Mouse (Mus musculus) stomach, postnatal 0 days (tissue): ENCODE results near the gene Aspscr1. TPM values are rescaled to one million over a fixed set of nuclear protein-coding genes. Genes with fewer than 3 reads are reported as not detected.

Source experiments
- ATAC-seq: fragments of 200-750 bp; cut with Nextera tagmentation; 2 replicates; pipeline ENCODE4 v1.8.0; 2017; ENCODE audit not compliant: low FRiP score, low TSS enrichment
- DNase-seq: peaks from one replicate; pipeline ENCODE4 v3.0.0-alpha.2; 2016; ENCODE audit warnings: low spot score
- H3K27ac ChIP-seq: fragments of 300-500 bp; sonication (generic); replicated peaks from 2 replicates; pipeline ENCODE4 v1.5.1; 2014; ENCODE audit warnings: mild to moderate bottlenecking, control low read depth
- H3K27me3 ChIP-seq: fragments of 300-500 bp; sonication (generic); 2 replicates; pipeline ENCODE4 v1.6.1; 2014; ENCODE audit warnings: low read length; ENCODE audit not compliant: control insufficient read depth, insufficient read depth
- H3K36me3 ChIP-seq: fragments of 300-500 bp; sonication (generic); 2 replicates; pipeline ENCODE4 v1.6.1; 2014; ENCODE audit warnings: low read length, mixed read lengths; ENCODE audit not compliant: control insufficient read depth, insufficient read depth
- H3K4me1 ChIP-seq: fragments of 300-500 bp; sonication (generic); replicated peaks from 2 replicates; pipeline ENCODE4 v1.6.1; 2014; ENCODE audit warnings: antibody characterized with exemption; ENCODE audit not compliant: control insufficient read depth, insufficient read depth
- H3K4me2 ChIP-seq: fragments of 300-500 bp; sonication (generic); replicated peaks from 2 replicates; pipeline ENCODE4 v1.6.1; 2014; ENCODE audit warnings: low read depth, mild to moderate bottlenecking, control low read depth, moderate library complexity
- H3K4me3 ChIP-seq: fragments of 300-500 bp; sonication (generic); 2 replicates; pipeline ENCODE4 v1.5.1; 2014; ENCODE audit warnings: low read depth, low read length, control low read depth
- H3K9ac ChIP-seq: fragments of 300-500 bp; sonication (generic); 2 replicates; pipeline ENCODE4 v1.6.1; 2014; ENCODE audit warnings: mild to moderate bottlenecking, low read length, control low read depth, mixed read lengths
- H3K9me3 ChIP-seq: fragments of 300-500 bp; sonication (generic); 2 replicates; pipeline ENCODE4 v1.6.1; 2016; ENCODE audit warnings: low read length; ENCODE audit not compliant: control insufficient read depth
- CTCF ChIP-seq: IDR thresholded peaks from 2 replicates; pipeline ENCODE4 v1.5.1; 2016; ENCODE audit warnings: antibody characterized with exemption, low read depth, mild to moderate bottlenecking, moderate library complexity
- EP300 ChIP-seq: optimal IDR thresholded peaks from 2 replicates; pipeline ENCODE3; 2016; ENCODE audit warnings: antibody characterized with exemption
- WGBS: fragments of 180-500 bp; shearing (Covaris S2); extraction: QIAGEN DNeasy Blood & Tissue Kit; methylation state at CpG from one replicate; pipeline ENCODE4 v1.1.7; 2014; 5-methylcytosine and 5-hydroxymethylcytosine counted together
- polyA plus RNA-seq: library from polyadenylated mRNA; unstranded; fragments of >200 nt; fragmentation: Nextera tagmentation; extraction: Ambion mirVana; gene quantifications from 2 replicates; pipeline ENCODE4 v1.2.1, GENCODE M21; 2015

The Aspscr1 gene
- 74.1 and 81.1 TPM in 2 replicates for polyA plus RNA-seq

DNA sequence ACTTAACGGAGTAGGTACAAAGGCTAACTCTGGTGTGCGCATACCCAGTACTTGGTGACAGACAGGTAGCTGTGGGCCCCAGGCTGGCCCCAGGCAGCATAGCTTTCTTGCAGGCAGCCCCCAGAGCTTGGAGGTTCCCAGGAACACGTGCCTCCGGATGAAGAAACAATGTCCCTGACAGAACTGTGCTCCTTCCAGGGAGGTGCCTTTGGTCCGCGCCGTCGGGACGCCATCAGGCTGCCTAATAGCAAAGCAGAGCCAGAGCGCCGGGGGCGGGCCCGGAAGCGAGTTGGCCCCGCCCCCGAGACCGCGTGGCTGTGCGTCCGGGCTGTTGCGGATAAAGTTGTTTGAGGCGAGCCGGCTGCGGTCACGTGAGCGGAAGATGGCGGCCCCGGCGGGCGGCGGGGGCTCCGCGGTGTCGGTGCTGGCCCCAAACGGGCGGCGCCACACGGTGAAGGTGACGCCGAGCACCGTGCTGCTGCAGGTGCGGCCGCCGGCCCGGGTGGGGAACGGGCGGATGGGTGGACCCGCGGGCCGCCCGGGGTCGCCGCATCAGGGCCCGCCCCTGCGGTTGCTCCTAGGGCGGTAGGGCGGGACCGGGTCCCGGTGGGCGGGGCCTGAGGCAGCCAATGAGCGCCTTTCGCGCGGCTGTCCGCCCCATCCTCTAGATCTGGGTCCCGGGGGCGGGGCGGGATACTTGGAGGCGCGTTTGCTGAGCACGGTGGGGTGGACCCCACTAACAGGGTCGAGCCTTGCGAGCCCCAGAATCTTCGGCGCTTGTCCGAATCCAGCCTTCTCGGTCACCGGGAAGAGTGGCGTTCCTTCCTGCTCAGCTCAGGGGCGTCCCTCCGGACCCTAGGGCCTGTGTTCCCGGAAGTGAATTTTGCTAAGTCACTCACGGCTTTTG, at the start of gene Aspscr1:
TSS of gene Aspscr1 (plus strand) at position 287 of the 907 bp plus-strand sequence.
- Histone ChIP-seq H3K4me3 (peak within 1 kb of the TSS; percentile 76), H3K27ac (peak within 1 kb of the TSS; percentile 91), H3K9ac (peak within 1 kb of the TSS; percentile 79), H3K36me3 (0 out of 2 replicates have a peak, but pooled peaks cover 3% of the 10 kb centered on the region), H3K4me1 (peaks cover 6% of the 10 kb centered on the region; the same call in 1 of the 2 replicates), H3K4me2 (peak within 1 kb of the TSS; percentile 76), H3K9me3 (no peaks in the 10 kb centered on the region), H3K27me3 (no peaks in the 10 kb centered on the region)
- TF ChIP-seq EP300: no peak
- TF ChIP-seq CTCF: peak; percentile 17; the same call in 1 of the 2 replicates
- 1% methylated on average over 73 of the region's 83 CpGs for WGBS
- DNase-seq (peak; percentile 96), ATAC-seq (peak; percentile 97)

DNA sequence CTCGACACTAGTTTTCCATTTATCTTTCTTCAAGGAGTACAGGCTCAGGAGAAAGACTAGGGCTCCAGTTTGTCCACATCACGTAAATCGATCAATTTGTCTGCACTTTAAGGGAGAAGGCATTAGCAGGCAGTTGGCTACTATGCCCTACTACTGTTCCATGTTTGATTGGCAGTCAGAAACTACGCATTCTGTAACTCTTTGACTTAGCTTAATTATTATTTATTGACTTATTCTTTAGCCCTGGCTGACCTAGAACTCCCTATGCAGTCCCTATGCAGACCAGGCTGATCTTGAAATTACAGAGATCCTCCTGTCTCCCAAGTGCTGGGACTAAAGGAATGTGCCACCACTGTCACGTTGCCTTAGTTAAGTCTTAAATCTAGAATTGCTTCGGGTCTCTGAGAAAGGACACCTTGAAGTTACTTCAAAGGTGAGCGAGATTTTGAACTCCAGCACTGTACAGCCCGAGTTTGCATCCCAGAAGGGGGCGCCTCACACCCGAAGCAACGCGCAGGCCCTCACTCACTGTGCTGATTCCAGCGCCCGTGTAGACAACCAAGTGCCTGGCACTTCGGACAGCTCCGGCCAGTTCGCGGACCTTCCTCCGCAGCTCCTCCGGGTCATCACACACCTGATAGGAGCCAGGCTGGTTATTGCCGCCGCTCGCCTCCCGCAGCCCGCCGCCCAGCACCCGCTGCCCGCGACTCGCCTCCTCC, 48.7 kb upstream of the Aspscr1 start:
- peak overlapping the region; percentile 94 for H3K4me2 ChIP-seq
- peaks cover 3% of the 10 kb centered on the region; the same call in 1 of the 2 replicates for H3K4me1 ChIP-seq
- H3K9me3 ChIP-seq: no peaks in the 10 kb centered on the region
- peak overlapping the region; percentile 92 for H3K27ac ChIP-seq
- DNase-seq (peak; percentile 86), ATAC-seq (peak; percentile 75)
- no peaks in the 10 kb centered on the region for H3K27me3 ChIP-seq
- H3K36me3 ChIP-seq: peaks cover 9% of the 10 kb centered on the region
- WGBS: 11% methylated on average over 30 of the region's 30 CpGs
- TF ChIP-seq CTCF: peak; percentile 81
- no peak for TF ChIP-seq EP300
- H3K9ac ChIP-seq: peak overlapping the region; percentile 81
- peak overlapping the region; percentile 91 for H3K4me3 ChIP-seq

DNA sequence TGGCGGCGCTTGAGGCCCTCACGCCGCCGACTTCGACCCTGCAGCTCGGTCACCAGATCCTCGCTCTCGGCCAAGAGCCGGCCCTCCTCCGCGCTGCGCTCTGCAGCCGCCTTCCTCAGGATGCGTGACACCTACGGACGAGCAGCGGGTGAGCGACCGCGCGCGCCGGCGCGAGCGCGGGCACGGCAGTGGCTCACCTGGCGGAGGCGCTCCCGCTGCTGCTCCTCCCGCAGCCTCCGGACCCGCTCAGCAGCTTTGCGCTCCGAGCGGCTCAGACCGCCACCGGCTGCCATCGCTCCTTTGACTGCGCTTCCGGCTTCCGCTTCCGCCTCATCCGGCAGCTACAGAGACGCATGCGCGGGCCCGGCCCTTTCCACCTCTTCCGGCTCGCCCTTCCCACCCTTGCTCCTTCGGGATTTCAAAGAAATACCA, 48.1 kb upstream of the Aspscr1 start:
- TF ChIP-seq EP300: no peak
- no peak for TF ChIP-seq CTCF
- ATAC-seq (peak; percentile 72), DNase-seq (peak; percentile 91)
- WGBS: under 1% methylated on average over 52 of the region's 53 CpGs
- Histone ChIP-seq H3K9ac (peak overlapping the region; percentile 81), H3K4me1 (peaks cover 3% of the 10 kb centered on the region; the same call in 1 of the 2 replicates), H3K4me2 (peak overlapping the region; percentile 94), H3K36me3 (peaks cover 9% of the 10 kb centered on the region), H3K27me3 (no peaks in the 10 kb centered on the region), H3K9me3 (no peaks in the 10 kb centered on the region), H3K27ac (peak overlapping the region; percentile 92), H3K4me3 (peak overlapping the region; percentile 91)

DNA sequence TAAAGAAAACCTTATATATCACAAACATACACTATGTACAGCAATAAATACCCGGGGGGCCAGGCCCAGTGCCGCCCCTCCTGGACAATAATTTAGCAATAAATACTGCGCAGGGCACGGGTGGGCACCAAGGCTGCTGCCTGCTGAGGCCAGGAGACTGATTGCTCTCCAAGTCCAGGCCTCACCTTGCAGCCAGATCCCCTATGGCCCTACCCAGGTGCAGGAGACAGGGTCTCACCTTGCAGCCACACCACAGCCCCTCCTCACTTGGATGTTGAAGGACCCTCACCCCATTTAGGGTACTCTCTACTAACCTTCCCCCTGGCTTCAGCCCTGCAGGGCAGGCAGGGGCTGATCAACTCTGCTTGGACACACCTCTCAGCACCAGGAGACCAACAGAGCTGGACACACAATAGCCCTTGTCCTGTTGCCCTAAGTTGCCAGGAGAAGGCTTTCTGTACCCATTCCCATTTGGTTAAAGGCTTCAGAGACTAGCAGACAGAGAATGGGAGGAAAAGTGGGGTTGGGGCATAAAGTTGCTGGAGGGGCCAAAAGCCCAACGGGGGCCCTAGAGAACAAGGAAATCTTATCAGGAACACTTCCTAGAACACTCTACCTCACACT, 47.5 kb upstream of the Aspscr1 start, which contains the start of gene Sirt7:
TSS of gene Sirt7 (minus strand) at position 89 of the 624 bp plus-strand sequence.
- H3K4me2 ChIP-seq: peak within 1 kb of the TSS; percentile 94
- peaks cover 4% of the 10 kb centered on the region for H3K4me1 ChIP-seq
- H3K27ac ChIP-seq: peak within 1 kb of the TSS; percentile 92
- peaks cover 9% of the 10 kb centered on the region for H3K36me3 ChIP-seq
- 10% methylated on average over 5 of the region's 5 CpGs for WGBS
- H3K27me3 ChIP-seq: no peaks in the 10 kb centered on the region
- no peaks in the 10 kb centered on the region for H3K9me3 ChIP-seq
- DNase-seq (no peak), ATAC-seq (0 out of 2 replicates have a peak, but pooled peaks have one; percentile 3)
- H3K4me3 ChIP-seq: peak within 1 kb of the TSS; percentile 91
- no peak for TF ChIP-seq EP300
- TF ChIP-seq CTCF: no peak
- H3K9ac ChIP-seq: peak within 1 kb of the TSS; percentile 81

DNA sequence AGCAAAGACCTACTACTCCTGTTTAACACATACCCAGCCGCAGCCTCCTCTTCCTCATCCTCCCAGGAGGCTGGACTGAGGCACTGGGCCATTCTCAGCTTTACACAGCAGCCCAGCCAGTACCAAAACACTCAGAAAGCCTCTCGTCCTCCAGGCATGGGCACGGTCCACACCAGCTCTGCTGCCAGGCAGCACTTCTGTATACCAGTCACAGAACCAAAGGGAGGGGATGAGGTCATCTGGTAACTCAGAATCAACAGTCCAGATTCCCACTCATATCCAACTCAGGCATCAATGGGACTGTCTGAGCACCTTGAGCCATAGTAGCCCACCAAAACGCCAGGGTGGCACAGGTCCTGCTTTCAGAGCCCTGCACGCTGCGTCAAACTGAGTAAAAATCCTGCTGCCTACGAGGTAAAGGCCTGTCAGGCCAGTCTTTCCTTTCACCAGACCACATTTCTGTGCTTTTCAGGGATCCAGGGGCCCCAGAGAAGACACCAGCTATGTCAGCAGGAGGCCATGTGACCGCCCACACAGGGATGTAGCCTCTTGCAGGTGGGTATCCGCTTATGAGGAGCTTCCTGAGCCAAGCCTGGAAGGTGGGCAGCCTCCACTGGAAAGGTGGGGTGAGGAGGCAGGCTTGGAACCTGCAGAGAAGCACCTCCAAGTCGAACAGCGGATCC, 45.8 kb upstream of the Aspscr1 start:
- H3K4me3 ChIP-seq: no peak overlapping the region
- H3K36me3 ChIP-seq: no peaks in the 10 kb centered on the region; the same call in none of the 2 replicates
- TF ChIP-seq EP300 (no peak), CTCF (no peak)
- WGBS: 83% methylated on average over 11 of the region's 11 CpGs
- H3K4me2 ChIP-seq: no peak overlapping the region
- ATAC-seq: no peak
- no peak for DNase-seq
- H3K27me3 ChIP-seq: no peaks in the 10 kb centered on the region
- H3K9ac ChIP-seq: no peak overlapping the region
- H3K9me3 ChIP-seq: no peaks in the 10 kb centered on the region
- H3K4me1 ChIP-seq: peaks cover 9% of the 10 kb centered on the region
- H3K27ac ChIP-seq: peak overlapping the region; percentile 58; the same call in 1 of the 2 replicates
